Mouse (Mus musculus) liver, embryonic 14.5 days (tissue): ENCODE results near the gene Pdk2. TPM values are rescaled to one million over a fixed set of nuclear protein-coding genes. Genes with fewer than 3 reads are reported as not detected.
"Not testable (repeated sequence)": the region's sequence is repeated elsewhere in the genome, so short reads cannot be mapped to it uniquely, and the experiment has no call there.

Source experiments
- ATAC-seq: fragments of 200-750 bp; cut with Nextera tagmentation; 2 replicates; pipeline ENCODE4 v1.8.0; 2017; ENCODE audit warnings: moderate number of reproducible peaks, mild to moderate bottlenecking, moderate library complexity; ENCODE audit not compliant: insufficient read depth
- DNase-seq, 3 experiments: peaks; one replicate each; pipeline ENCODE4 v3.0.0-alpha.2; 2012 to 2013; ENCODE audit warnings: low read depth in 3 of 3, low spot score in 3 of 3
- H3K27ac ChIP-seq: fragments of 300-500 bp; sonication (generic); 2 replicates; pipeline ENCODE4 v1.5.1; 2014; ENCODE audit warnings: moderate library complexity, mild to moderate bottlenecking, control low read depth, inconsistent platforms
- H3K27me3 ChIP-seq: fragments of 300-500 bp; sonication (generic); 2 replicates; pipeline ENCODE4 v1.6.1; 2014; ENCODE audit warnings: mild to moderate bottlenecking, low read length, moderate library complexity; ENCODE audit not compliant: control insufficient read depth, insufficient read depth
- H3K36me3 ChIP-seq: fragments of 300-500 bp; sonication (generic); replicated peaks from 2 replicates; pipeline ENCODE4 v1.6.1; 2014; ENCODE audit warnings: low read depth; ENCODE audit not compliant: control insufficient read depth, insufficient read depth
- H3K4me1 ChIP-seq, 2 experiments: fragments of 200-500 bp in 1 of 2; fragments of 300-500 bp in 1 of 2; sonication (generic) in 1 of 2; replicated peaks; 2 replicates each; pipeline ENCODE4 v1.6.1; 2012 to 2014; ENCODE audit warnings: antibody characterized with exemption in 1 of 2, inconsistent platforms in 1 of 2, low read length in 1 of 2; ENCODE audit not compliant: control insufficient read depth in 2 of 2, insufficient read depth in 2 of 2
- H3K4me2 ChIP-seq: fragments of 300-500 bp; sonication (generic); 2 replicates; pipeline ENCODE4 v1.6.1; 2014; ENCODE audit warnings: low read depth, mild to moderate bottlenecking, control low read depth, moderate library complexity
- H3K4me3 ChIP-seq, 2 experiments: fragments of 200-500 bp in 1 of 2; fragments of 300-500 bp in 1 of 2; sonication (generic) in 1 of 2; 2 replicates each; pipeline ENCODE4 v1.5.1; 2012 to 2014; ENCODE audit warnings: low read depth in 2 of 2, low read length in 2 of 2, mild to moderate bottlenecking in 2 of 2, control low read depth in 1 of 2, inconsistent platforms in 1 of 2, moderate library complexity in 1 of 2; ENCODE audit not compliant: insufficient read depth in 1 of 2
- H3K9ac ChIP-seq: fragments of 300-500 bp; sonication (generic); replicated peaks from 2 replicates; pipeline ENCODE4 v1.6.1; 2014; ENCODE audit warnings: mild to moderate bottlenecking, control low read depth, moderate library complexity
- H3K9me3 ChIP-seq: fragments of 300-500 bp; sonication (generic); 2 replicates; pipeline ENCODE4 v1.6.1; 2016; ENCODE audit warnings: low read length, mixed read lengths; ENCODE audit not compliant: control insufficient read depth
- CTCF ChIP-seq: IDR thresholded peaks from 2 replicates; pipeline ENCODE4 v1.5.1; 2016; ENCODE audit warnings: antibody characterized with exemption, low read depth, control low read depth
- EP300 ChIP-seq: IDR thresholded peaks from 2 replicates; pipeline ENCODE4 v1.6.1; 2016; ENCODE audit warnings: antibody characterized with exemption, low read depth
- WGBS: fragments of 180-500 bp; shearing (Covaris S2); extraction: QIAGEN DNeasy Blood & Tissue Kit; methylation state at CpG from one replicate; pipeline ENCODE4 v1.1.7; 2014; ENCODE audit not compliant: insufficient replicate concordance; 5-methylcytosine and 5-hydroxymethylcytosine counted together
- polyA plus RNA-seq, 2 experiments: library from polyadenylated mRNA; depleted of rRNA in 1 of 2; stranded (reverse) in 1 of 2; unstranded in 1 of 2; fragments of >200 nt; fragmentation: Nextera tagmentation in 1 of 2; extraction: Ambion mirVana in 1 of 2; gene quantifications; 2 replicates each; pipeline versions ENCODE4 v1.2.1 to v1.2.3; 2012 to 2014

The Pdk2 gene
- polyA plus RNA-seq, 2 experiments = 3.5 to 7.0 TPM

DNA sequence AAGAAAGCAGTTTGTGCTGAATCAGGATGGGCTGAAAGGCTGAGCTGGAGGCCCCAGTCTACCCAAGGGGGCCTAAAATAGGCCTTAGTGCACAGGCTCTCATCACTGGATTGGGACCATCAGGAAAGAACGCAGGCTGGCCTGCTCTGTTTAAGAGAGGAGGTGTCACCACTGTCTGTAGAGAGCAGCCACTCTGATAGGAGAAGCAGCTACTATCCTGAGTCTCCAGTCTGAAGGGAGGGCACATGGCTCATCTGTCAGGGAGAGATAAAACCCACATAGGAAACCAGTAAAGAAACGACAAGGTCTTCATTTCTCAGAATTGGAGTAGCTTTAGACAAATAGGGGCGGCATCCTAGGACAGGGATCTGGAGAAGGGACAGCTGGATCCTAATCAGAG is 29.1 kb downstream of the Pdk2 start:
- peak; percentile 94 to 98 (median 97) for DNase-seq
- peaks cover 48 to 64% of the 10 kb centered on the region in 2 experiments for H3K4me1 ChIP-seq

DNA sequence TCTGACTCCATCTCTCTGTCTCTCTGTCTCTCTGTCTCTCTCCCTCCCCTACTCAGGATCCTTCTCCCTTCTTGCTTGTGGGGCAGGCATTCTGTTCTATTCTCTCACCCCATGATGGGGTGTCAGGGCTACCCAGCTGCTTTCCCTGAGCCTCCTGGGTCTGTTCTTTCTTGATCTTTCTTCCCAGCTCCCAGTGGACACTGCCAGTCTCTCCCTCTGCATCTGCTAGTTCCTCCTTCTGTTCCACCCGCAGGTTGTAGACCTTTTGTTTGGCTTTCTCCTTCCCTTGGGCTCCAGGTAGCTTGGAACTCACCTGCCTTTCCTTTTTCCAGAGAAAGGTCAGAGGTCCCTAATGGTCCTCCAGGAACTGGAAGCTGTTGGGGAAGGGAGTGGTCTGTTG is 29.7 kb downstream of the Pdk2 start:
- H3K4me1 ChIP-seq = peaks cover 52 to 69% of the 10 kb centered on the region in 2 experiments
- WGBS = 0% methylated on average over 1 of the region's 1 CpGs
- H3K9ac ChIP-seq = peak overlapping the region; percentile 100
- TF ChIP-seq CTCF (no peak), EP300 (no peak)
- H3K27me3 ChIP-seq = peaks cover 3% of the 10 kb centered on the region; the same call in 1 of the 2 replicates
- H3K9me3 ChIP-seq = no peaks in the 10 kb centered on the region
- H3K4me2 ChIP-seq = peak overlapping the region; percentile 97
- peak overlapping the region; percentile 99 for H3K27ac ChIP-seq
- DNase-seq (no peak), ATAC-seq (no peak)
- peaks cover 29% of the 10 kb centered on the region for H3K36me3 ChIP-seq
- H3K4me3 ChIP-seq = peak overlapping the region; percentile 95 to 96

More for the DNA sequence above, 29.1 kb downstream of the Pdk2 start:
- H3K27me3 ChIP-seq = peaks cover 3% of the 10 kb centered on the region; the same call in 1 of the 2 replicates
- peaks cover 35% of the 10 kb centered on the region for H3K36me3 ChIP-seq
- peak overlapping the region; percentile 100 for H3K9ac ChIP-seq
- ATAC-seq = peak; percentile 96
- no peaks in the 10 kb centered on the region for H3K9me3 ChIP-seq
- peak overlapping the region; percentile 97 for H3K4me2 ChIP-seq
- TF ChIP-seq CTCF = no peak
- peak; percentile 98 for TF ChIP-seq EP300
- peak overlapping the region; percentile 95 to 96 for H3K4me3 ChIP-seq
- H3K27ac ChIP-seq = peak overlapping the region; percentile 99
- WGBS = 3% methylated on average over 3 of the region's 3 CpGs

DNA sequence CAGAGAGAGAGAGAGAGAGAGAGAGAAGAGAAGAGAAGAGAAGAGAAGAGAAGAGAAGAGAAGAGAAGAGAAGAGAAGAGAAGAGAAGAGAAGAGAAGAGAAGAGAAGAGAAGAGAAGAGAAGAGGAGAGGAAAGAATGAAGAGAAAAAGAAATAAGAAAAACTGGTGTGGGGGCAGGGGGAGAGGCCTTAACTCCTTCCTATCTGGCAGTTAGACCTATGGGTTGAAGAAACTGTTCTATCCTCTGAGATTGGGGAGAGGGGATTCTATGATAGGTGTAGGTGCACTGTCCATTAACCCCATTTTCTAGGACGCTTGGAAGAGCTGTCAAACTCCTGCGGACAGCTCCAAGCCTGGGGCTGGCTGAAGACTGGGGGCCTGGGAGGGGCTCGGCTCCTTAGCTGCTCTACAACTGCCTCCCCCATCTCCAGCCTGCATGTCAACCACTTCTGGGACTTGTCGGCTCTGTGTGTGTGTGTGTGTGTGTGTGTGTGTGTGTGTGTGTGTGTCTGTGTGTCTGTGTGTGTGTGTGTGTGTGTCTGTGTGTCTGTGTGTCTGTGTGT is 30.2 kb downstream of the Pdk2 start:
- WGBS = 4% methylated on average over 4 of the region's 4 CpGs

DNA sequence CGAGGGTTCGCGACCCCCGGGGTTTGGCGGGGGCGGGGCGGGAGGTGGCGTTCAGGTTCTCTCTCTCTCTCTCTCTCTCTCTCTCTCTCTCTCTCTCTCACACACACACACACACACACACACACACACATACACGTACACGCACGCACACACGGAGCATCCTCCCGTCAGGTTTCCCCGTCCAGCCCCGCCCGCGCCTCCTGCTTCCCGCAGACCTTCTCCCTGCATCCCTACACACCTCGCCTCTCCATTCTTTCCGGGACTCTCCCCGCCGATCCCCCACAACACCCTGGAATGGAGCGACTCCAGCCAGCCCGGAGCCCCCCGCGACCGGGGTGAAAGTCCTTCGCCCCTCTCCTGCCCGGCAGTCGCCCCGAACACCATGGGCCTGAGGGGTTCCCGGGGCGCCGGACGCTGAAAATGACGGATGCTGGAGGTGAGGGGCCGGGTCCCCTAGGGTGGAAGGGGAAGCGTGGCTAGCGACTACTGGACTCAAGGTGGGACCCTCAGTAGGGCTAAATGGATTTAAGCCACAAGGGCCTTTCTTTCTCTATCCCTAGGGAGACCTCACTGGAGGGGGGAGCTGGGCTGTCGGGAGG is 30.9 kb downstream of the Pdk2 start:
- Histone ChIP-seq H3K4me2 (peak overlapping the region; percentile 97), H3K27me3 (peaks cover 3% of the 10 kb centered on the region; the same call in 1 of the 2 replicates), H3K36me3 (peaks cover 20% of the 10 kb centered on the region), H3K9ac (peak overlapping the region; percentile 100), H3K27ac (peak overlapping the region; percentile 99), H3K4me3 (peak overlapping the region; percentile 95 to 99), H3K9me3 (no peaks in the 10 kb centered on the region), H3K4me1 (peaks cover 50 to 64% of the 10 kb centered on the region in 2 experiments)
- no peak for TF ChIP-seq EP300
- TF ChIP-seq CTCF = no peak
- DNase-seq (no peak), ATAC-seq (no peak)
- WGBS = 1% methylated on average over 40 of the region's 40 CpGs

More for the DNA sequence above, 30.2 kb downstream of the Pdk2 start:
- not testable (repeated sequence) for ATAC-seq, H3K27me3 ChIP-seq, DNase-seq, H3K9me3 ChIP-seq
- Histone ChIP-seq H3K4me1 (peaks cover 56 to 70% of the 10 kb centered on the region in 2 experiments), H3K9ac (peak overlapping the region; percentile 100), H3K4me2 (peak overlapping the region; percentile 97), H3K36me3 (peaks cover 24% of the 10 kb centered on the region), H3K4me3 (peak overlapping the region; percentile 95 to 99), H3K27ac (peak overlapping the region; percentile 99)

DNA sequence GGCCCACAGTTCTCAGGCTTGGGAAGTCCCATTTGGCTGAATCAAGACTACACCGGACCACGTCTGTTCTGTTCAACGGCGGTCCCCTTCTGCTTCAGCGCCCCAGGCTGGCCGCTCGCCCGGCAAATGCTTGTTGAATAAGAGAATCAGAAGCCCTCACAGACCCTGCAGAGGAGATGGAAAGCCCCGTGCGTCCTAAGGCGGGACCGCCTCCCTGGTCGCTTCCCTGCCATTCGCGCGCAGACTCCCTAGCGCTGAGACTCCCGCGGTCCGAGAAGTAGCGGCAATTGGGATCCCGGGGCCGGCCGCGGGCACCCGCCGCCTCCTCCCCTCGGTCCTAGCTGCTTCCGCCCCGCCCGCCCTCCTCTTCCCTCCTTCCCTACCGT is 31.5 kb downstream of the Pdk2 start, which contains the start of gene Samd14:
TSS of gene Samd14 (plus strand) at position 251 of the 386 bp plus-strand sequence.
- ATAC-seq = peak; percentile 27
- H3K4me2 ChIP-seq = peak within 1 kb of the TSS; percentile 97
- H3K36me3 ChIP-seq = peaks cover 16% of the 10 kb centered on the region
- H3K27me3 ChIP-seq = peaks cover 3% of the 10 kb centered on the region; the same call in 1 of the 2 replicates
- no peak for DNase-seq
- peak within 1 kb of the TSS; percentile 95 to 99 for H3K4me3 ChIP-seq
- H3K9ac ChIP-seq = peak within 1 kb of the TSS; percentile 100
- WGBS = under 1% methylated on average over 31 of the region's 32 CpGs
- H3K9me3 ChIP-seq = no peaks in the 10 kb centered on the region
- peaks cover 47 to 59% of the 10 kb centered on the region in 2 experiments for H3K4me1 ChIP-seq
- H3K27ac ChIP-seq = peak within 1 kb of the TSS; percentile 99
- no peak for TF ChIP-seq CTCF
- no peak for TF ChIP-seq EP300
